Mouse (Mus musculus) liver, embryonic 16.5 days (tissue): Measurements from ENCODE around the gene Psd4. TPM values are rescaled to one million over a fixed set of nuclear protein-coding genes. Genes with fewer than 3 reads are reported as not detected.

Source experiments
- ATAC-seq: fragments of 200-750 bp; cut with Nextera tagmentation; 2 replicates; pipeline ENCODE4 v1.8.0; 2017; ENCODE audit warnings: low read depth, mild to moderate bottlenecking, moderate number of reproducible peaks, moderate library complexity
- H3K27ac ChIP-seq: fragments of 300-500 bp; sonication (generic); 2 replicates; pipeline ENCODE4 v1.5.1; 2014; ENCODE audit warnings: mild to moderate bottlenecking, low read length
- H3K27me3 ChIP-seq: fragments of 300-500 bp; sonication (generic); 2 replicates; pipeline ENCODE4 v1.6.1; 2014; ENCODE audit warnings: low read depth, low read length, mixed read lengths; ENCODE audit not compliant: control insufficient read depth, insufficient read depth
- H3K36me3 ChIP-seq: fragments of 300-500 bp; sonication (generic); 2 replicates; pipeline ENCODE4 v1.6.1; 2014; ENCODE audit warnings: mild to moderate bottlenecking; ENCODE audit not compliant: control insufficient read depth, insufficient read depth
- H3K4me1 ChIP-seq: fragments of 300-500 bp; sonication (generic); 2 replicates; pipeline ENCODE4 v1.6.1; 2014; ENCODE audit warnings: low read depth, low read length, mixed read lengths; ENCODE audit not compliant: control insufficient read depth
- H3K4me2 ChIP-seq: fragments of 300-500 bp; sonication (generic); 2 replicates; pipeline ENCODE4 v1.6.1; 2014; ENCODE audit warnings: low read depth, low read length, mixed read lengths
- H3K4me3 ChIP-seq: fragments of 300-500 bp; sonication (generic); 2 replicates; pipeline ENCODE4 v1.5.1; 2014; ENCODE audit warnings: low read depth, mild to moderate bottlenecking, low read length
- H3K9ac ChIP-seq: fragments of 300-500 bp; sonication (generic); 2 replicates; pipeline ENCODE4 v1.6.1; 2014; ENCODE audit warnings: low read depth, low read length
- H3K9me3 ChIP-seq: fragments of 300-500 bp; sonication (generic); replicated peaks from 2 replicates; pipeline ENCODE4 v1.6.1; 2016; ENCODE audit warnings: low read length; ENCODE audit not compliant: control insufficient read depth
- WGBS: fragments of 180-500 bp; shearing (Covaris S2); extraction: QIAGEN DNeasy Blood & Tissue Kit; methylation state at CpG from one replicate; pipeline ENCODE4 v1.1.7; 2014; ENCODE audit not compliant: insufficient replicate concordance; 5-methylcytosine and 5-hydroxymethylcytosine counted together
- polyA plus RNA-seq: library from polyadenylated mRNA; unstranded; fragments of >200 nt; fragmentation: Nextera tagmentation; extraction: Ambion mirVana; gene quantifications from 2 replicates; pipeline ENCODE4 v1.2.1, GENCODE M21; 2015

Gene Psd4
- polyA plus RNA-seq, result 6.8 and 7.3 TPM in 2 replicates

GRCm38 (mm10) chr2:24367030-24367894, at the start of gene Psd4:
Gene Psd4 (plus strand): TSS chr2:24367580.
- Histone ChIP-seq H3K4me1 (peaks cover 4% of the 10 kb centered on the region; the same call in 1 of the 2 replicates), H3K36me3 (no peaks in the 10 kb centered on the region), H3K4me2 (peak within 1 kb of the TSS; percentile 71), H3K27ac (no peak within 1 kb of the TSS), H3K27me3 (no peaks in the 10 kb centered on the region), H3K4me3 (peak within 1 kb of the TSS; percentile 49), H3K9me3 (no peaks in the 10 kb centered on the region), H3K9ac (peak within 1 kb of the TSS; percentile 32)
- peak; percentile 92 for ATAC-seq
- WGBS, result 1% methylated on average over 40 of the region's 47 CpGs

GRCm38 (mm10) chr2:24317919-24318598, 49.3 kb upstream of the Psd4 start:
- H3K9me3 ChIP-seq, result no peaks in the 10 kb centered on the region
- ATAC-seq, result no peak
- no peaks in the 10 kb centered on the region for H3K4me1 ChIP-seq
- H3K9ac ChIP-seq, result no peak overlapping the region
- no peaks in the 10 kb centered on the region for H3K27me3 ChIP-seq
- WGBS, result 38% methylated on average over 4 of the region's 4 CpGs
- no peak overlapping the region for H3K4me3 ChIP-seq
- no peak overlapping the region for H3K27ac ChIP-seq
- H3K4me2 ChIP-seq, result no peak overlapping the region
- no peaks in the 10 kb centered on the region for H3K36me3 ChIP-seq

GRCm38 (mm10) chr2:24335333-24335732, 32.0 kb upstream of the Psd4 start:
- Histone ChIP-seq H3K36me3 (no peaks in the 10 kb centered on the region), H3K9ac (no peak overlapping the region), H3K4me3 (no peak overlapping the region), H3K4me2 (no peak overlapping the region), H3K4me1 (no peaks in the 10 kb centered on the region), H3K9me3 (no peaks in the 10 kb centered on the region), H3K27me3 (no peaks in the 10 kb centered on the region), H3K27ac (peak overlapping the region; percentile 58)
- 27% methylated on average over 3 of the region's 3 CpGs for WGBS
- ATAC-seq, result peak; percentile 96

GRCm38 (mm10) chr2:24336545-24336944, 30.8 kb upstream of the Psd4 start, which contains the start of gene Il1rn:
Gene Il1rn (plus strand): TSS chr2:24336853.
- Histone ChIP-seq H3K27me3 (no peaks in the 10 kb centered on the region), H3K9me3 (no peaks in the 10 kb centered on the region), H3K36me3 (no peaks in the 10 kb centered on the region), H3K4me3 (no peak within 1 kb of the TSS), H3K27ac (peak within 1 kb of the TSS; percentile 55), H3K9ac (no peak within 1 kb of the TSS), H3K4me1 (no peaks in the 10 kb centered on the region), H3K4me2 (no peak within 1 kb of the TSS)
- WGBS, result 54% methylated on average over 2 of the region's 2 CpGs
- ATAC-seq, result no peak

GRCm38 (mm10) chr2:24341395-24341885, 25.9 kb upstream of the Psd4 start:
- Histone ChIP-seq H3K36me3 (no peaks in the 10 kb centered on the region), H3K9me3 (no peaks in the 10 kb centered on the region), H3K27ac (no peak overlapping the region), H3K9ac (no peak overlapping the region), H3K4me3 (no peak overlapping the region), H3K27me3 (no peaks in the 10 kb centered on the region), H3K4me1 (no peaks in the 10 kb centered on the region; the same call in 1 of the 2 replicates), H3K4me2 (no peak overlapping the region)
- ATAC-seq, result no peak
- 46% methylated on average over 3 of the region's 3 CpGs for WGBS

- WGBS, result 37% methylated on average over 4 of the region's 4 CpGs
- H3K4me2 ChIP-seq, result peak overlapping the region; percentile 33; the same call in 1 of the 2 replicates
- ATAC-seq, result peak; percentile 61
These were observed 22.8 kb upstream of the Psd4 start for GRCm38 (mm10) chr2:24344619-24345018.

GRCm38 (mm10) chr2:24345056-24345455, 22.3 kb upstream of the Psd4 start:
- 37% methylated on average over 8 of the region's 8 CpGs for WGBS
- peak; percentile 68 for ATAC-seq
- Histone ChIP-seq H3K9ac (no peak overlapping the region), H3K9me3 (no peaks in the 10 kb centered on the region), H3K4me1 (no peaks in the 10 kb centered on the region; the same call in none of the 2 replicates), H3K4me3 (peak overlapping the region; percentile 38), H3K27me3 (no peaks in the 10 kb centered on the region), H3K27ac (peak overlapping the region; percentile 26), H3K36me3 (no peaks in the 10 kb centered on the region), H3K4me2 (peak overlapping the region; percentile 33)

More at GRCm38 (mm10) chr2:24344619-24345018, 22.8 kb upstream of the Psd4 start:
- Histone ChIP-seq H3K27ac (peak overlapping the region; percentile 26), H3K27me3 (no peaks in the 10 kb centered on the region), H3K4me1 (no peaks in the 10 kb centered on the region; the same call in none of the 2 replicates), H3K4me3 (no peak overlapping the region), H3K9ac (no peak overlapping the region), H3K9me3 (no peaks in the 10 kb centered on the region), H3K36me3 (no peaks in the 10 kb centered on the region)

- no peaks in the 10 kb centered on the region for H3K9me3 ChIP-seq
- no peak overlapping the region for H3K9ac ChIP-seq
- H3K27me3 ChIP-seq, result no peaks in the 10 kb centered on the region
- no peak overlapping the region for H3K27ac ChIP-seq
- WGBS, result 61% methylated on average over 1 of the region's 1 CpGs
- no peak for ATAC-seq
- H3K36me3 ChIP-seq, result no peaks in the 10 kb centered on the region
- no peak overlapping the region for H3K4me3 ChIP-seq
- H3K4me1 ChIP-seq, result no peaks in the 10 kb centered on the region; the same call in none of the 2 replicates
- H3K4me2 ChIP-seq, result no peak overlapping the region
These were observed 19.5 kb upstream of the Psd4 start for GRCm38 (mm10) chr2:24347926-24348325.
